Mouse (Mus musculus) liver, adult 10 weeks (tissue): ENCODE measurements around the gene Ramp1. TPM values are rescaled to one million over a fixed set of nuclear protein-coding genes. Genes with fewer than 3 reads are reported as not detected.

Experiments
- polyA plus RNA-seq: library from polyadenylated mRNA; stranded (reverse); fragments of 350-450 nt; fragmentation: Illumina TruSeq; extraction: RNeasy Lipid Tissue Mini Kit (QIAGEN cat#74804); gene quantifications from one replicate; pipeline ENCODE4 v1.2.3, GENCODE M21; 2014; ENCODE audit warnings: low read depth, low replicate concordance

The Ramp1 gene
- 0.48 TPM for polyA plus RNA-seq

GRCm38 (mm10) chr1:91179533-91180173, at the start of gene Ramp1:
Gene Ramp1 (plus strand): TSS chr1:91179822.

DNA sequence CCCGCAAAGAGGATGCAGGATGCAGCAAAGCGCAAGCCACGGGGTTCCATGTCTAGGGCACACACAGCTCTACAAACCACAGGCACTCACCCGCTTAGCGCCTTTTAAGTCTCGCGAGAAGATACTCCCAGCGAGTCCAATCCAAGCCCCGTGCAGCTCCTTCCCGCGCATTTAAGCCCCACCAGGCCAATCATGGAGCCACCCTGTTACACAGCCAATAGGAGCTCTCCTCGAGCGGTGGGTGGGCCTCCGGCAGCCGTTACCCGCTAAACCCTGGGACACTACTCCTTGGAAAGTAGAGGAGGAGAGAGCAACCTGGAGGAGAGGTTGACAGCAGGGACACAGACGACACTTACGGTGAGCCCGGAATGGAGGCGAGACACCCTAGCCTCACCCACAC, 34.8 kb upstream of the Ramp1 start, which contains the start of gene Rbm44:
Rbm44 (plus strand) TSS at position 277 of the 400 bp plus-strand sequence.

GRCm38 (mm10) chr1:91249564-91250414, 70.2 kb downstream of the Ramp1 start, which contains the start of gene Ube2f:
Gene Ube2f (plus strand): TSS chr1:91250304.

Other genes with a start within 250 kb of the Ramp1 start
- gene Prlh, start 226.7 kb upstream of the Ramp1 start, polyA plus RNA-seq: not detected
- 4.4 TPM for gene Rab17, start 210.2 kb upstream of the Ramp1 start, polyA plus RNA-seq
- 20.5 TPM for gene Lrrfip1, start 181.1 kb upstream of the Ramp1 start, polyA plus RNA-seq
- gene Rbm44, start 34.7 kb upstream of the Ramp1 start, polyA plus RNA-seq: not detected
- gene Ube2f, start 70.5 kb downstream of the Ramp1 start, polyA plus RNA-seq: 75.9 TPM
- gene Scly, start 118.5 kb downstream of the Ramp1 start, polyA plus RNA-seq: 51.4 TPM
- gene Espnl, start 142.3 kb downstream of the Ramp1 start, polyA plus RNA-seq: not detected
- not detected for gene Klhl30, start 171.2 kb downstream of the Ramp1 start, polyA plus RNA-seq
- gene Erfe, start 186.6 kb downstream of the Ramp1 start, polyA plus RNA-seq: not detected
- gene Ilkap, start 219.0 kb downstream of the Ramp1 start, polyA plus RNA-seq: 19.5 TPM
- gene Hes6, start 234.2 kb downstream of the Ramp1 start, polyA plus RNA-seq: 4.1 TPM